Mouse (Mus musculus) urinary bladder, postnatal 10 days (tissue): ENCODE measurements around the gene Phf20.

Experiments used
- DNase-seq: peaks from one replicate; pipeline ENCODE4 v3.0.0; 2022; ENCODE audit warnings: low spot score

Gene Phf20

DNA sequence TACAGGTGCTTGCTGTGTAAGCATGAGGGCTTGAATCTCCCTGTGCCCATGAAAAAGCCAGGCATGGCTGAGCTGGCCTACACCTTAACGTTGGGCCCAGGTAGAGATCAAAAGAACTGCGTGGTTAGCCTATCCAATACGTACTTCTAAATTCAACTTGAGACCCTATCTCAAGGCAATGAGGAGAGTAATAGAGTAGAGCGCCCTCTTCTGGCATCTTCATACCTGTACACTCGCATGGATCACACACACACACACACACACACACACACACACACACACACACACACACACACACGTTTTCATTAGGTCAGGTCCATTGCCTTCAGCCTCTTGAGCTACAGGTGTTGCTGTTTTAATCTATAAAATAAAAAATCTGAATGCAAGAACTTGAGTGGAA, 118.5 kb downstream of the Phf20 start:
- no peak for DNase-seq

DNA sequence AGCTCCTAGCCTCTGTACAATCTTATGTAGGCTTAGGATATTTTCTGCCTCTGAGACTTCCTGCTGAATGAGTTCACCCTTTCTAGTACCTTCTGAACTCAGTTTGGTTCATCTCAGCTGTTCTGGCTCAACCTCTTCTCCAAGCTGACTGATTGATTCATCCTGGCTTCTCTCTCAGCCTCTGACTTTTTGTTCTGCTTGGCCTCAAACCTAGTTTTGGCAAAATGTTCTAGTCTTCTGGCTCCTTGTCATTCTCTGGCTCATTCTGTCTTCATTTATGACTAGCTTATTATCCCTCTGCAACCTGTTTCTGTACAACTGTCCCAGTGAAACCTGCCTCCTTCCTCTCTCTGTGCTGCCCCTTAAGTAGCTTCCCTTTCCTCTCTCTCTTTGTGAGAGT, 122.2 kb downstream of the Phf20 start:
- DNase-seq: no peak

DNA sequence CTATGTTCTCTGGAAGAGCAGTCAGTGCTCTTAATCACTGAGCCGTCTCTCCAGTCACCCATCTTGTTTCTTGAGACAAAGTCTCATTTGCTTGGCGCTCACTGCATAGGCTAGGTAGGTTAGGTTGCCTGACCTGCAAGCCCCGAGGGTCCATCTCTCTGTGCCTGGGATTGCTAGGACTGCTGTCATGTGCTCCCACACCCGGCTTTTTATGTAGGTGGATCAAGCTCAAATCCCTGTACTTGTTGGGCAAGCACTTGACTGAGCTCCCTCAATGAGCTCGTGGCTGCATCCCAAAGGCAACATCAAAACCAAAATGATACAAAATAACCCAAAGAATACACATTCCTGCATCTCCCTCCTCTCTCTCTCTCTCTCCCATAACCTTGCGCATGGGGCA, 125.3 kb downstream of the Phf20 start:
- DNase-seq: no peak

DNA sequence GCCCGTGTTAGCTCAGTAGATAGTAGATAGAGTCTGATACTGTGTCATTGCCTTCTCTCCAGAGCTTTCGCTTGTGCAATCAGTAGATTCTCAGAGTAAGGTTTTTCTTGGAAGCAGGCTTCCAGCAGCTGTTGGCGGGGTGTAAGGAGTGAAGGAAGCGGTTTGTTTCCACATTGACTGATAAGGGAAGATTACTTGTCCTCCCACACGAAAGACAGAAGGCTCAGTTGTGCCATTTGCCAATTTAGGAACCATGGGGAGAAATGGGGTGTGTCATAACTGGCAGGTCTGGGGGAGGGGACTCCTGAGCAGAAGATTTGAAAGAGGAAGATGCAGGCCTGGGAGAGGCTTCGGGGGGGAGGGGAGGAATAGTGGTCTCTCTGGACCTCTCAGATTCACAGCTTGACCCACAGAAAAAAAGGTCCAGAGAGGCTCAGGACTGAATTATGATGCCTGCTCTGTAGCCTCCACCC, 127.9 kb downstream of the Phf20 start:
- no peak for DNase-seq

DNA sequence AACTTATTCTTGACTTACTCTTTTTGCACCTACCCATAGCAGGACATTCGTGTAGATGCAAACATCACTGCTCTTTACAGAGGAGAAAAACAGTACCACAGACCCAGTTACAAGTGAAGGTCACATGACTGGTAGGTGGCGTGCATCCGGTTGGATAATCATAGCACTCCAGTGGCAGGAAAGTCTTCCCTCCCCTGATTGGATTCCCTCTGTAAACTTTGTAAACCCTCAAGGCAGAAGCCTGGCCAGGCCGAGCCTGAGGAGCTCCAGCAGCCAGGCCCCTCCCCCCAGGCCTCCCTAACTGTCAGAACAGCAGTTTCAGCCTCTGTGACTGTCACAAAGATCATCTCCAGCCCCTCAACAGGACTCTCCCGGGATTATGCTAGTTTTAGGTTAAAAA, 128.4 kb downstream of the Phf20 start:
- no peak for DNase-seq

DNA sequence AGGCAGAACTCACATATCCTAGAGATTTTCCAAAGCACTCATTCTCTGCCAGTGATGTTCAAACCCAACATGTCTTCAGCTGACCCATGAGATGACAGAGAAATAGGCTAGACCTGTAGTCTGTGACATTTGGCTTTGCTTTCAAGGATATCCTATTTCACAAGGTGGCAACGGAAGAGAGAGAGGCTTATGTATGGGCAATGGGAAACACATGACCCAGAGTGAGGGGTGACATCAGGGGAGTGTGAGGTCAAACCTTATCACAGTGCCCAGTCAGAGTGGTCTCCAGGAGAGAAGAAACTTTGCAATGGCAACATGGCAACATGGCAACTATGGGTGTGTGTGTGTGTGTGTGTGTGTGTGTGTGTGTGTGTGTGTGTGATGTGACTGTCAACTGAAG, 134.4 kb downstream of the Phf20 start:
- no peak for DNase-seq

DNA sequence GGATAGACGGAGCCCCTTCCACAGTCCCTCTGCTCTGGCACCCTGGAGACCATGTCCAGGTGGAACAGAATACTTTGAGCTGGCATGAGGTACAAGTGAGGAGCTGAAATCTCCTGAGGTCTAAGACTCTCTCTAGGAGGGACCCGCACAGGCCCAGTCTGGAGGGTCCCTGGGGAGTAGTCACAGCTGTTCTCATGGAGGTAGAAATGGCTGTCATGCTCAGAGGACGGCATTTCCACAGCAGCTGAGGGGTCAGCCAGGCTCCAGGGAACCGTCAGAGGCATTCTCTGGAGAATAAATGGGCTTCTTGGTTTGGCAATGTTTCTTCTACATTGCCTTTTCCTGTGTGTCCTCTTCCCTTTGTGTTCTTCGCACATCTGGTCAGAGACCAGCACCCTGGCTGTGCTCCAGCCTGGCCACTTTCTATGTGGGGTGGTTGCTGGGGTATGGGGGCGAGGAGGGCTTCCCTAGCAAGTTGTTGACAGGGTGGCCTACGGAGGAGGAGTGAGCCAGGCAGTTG, 135.2 kb downstream of the Phf20 start:
- no peak for DNase-seq

DNA sequence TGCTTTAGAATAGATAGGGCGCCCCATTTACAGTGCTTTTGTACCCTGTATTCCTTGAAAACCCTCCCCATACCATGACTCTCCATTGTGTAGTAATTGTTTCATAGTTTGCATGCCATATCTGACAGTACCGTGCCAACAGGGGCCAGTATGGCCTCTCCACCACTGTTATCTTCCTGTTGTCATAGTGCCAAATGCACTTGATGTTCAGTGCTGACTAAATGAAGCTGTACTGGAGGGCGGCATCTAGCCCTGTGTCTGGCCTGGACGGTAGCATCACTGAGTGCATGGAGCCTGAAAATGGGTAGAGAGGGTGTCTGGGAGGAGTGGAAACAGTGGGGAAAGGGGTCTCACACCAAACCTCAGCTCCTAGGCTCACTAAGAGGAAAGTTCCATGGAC, 143.8 kb downstream of the Phf20 start:
- no peak for DNase-seq

DNA sequence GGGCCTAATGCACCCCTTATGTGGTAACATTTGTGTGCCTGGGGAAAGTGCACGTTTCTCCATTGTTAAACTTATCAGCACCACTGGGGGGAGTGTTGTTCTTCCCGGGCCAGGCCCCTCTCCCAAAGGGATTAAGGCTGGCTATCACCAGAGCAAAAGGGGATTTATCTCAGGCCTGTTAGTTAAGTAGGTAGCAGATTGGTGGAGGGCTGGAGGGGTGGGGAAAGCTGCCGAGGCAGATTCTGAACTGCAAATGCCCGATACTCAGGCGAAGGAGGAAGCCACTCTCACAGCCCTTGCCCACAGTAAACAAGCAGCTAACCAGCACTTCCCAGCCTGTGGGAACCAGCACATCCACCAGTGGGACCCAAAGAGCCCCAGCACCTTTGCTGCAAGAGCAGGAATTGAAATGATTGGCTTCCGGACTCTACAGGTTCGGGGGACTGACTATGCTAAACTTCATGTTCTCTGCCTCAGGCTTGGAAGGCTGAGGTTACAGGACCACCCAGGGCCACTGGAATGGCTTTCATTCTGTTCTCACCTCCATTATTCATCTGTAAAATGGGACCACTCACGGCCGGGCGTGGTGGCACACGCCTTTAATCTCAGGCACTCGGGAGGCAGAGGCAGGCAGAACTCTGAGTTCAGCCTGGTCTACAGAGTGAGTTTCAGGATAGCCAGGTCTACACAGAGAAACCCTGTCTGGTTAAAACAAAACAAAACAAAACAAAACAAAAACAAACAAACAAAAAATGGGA, 148.7 kb downstream of the Phf20 start:
- DNase-seq: no peak

DNA sequence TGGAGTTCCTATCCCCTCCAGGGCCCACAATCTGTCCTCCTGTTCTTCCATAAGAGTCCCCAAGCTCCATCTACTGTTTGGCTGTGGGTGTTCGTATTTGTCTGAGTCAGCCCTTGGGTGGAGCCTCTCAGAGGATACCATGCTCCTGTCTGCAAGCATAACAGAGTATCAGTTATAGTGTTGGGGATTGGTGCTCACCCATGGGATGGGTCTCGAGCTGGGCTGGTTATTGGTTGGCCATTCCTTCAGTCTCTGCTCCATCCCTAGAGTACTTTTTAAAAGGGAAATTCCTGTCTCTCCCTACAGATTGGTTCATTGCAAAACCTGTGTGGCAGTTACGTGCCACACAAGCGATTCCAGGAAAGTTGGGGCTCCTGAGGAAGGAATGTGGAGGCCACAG, 152.5 kb downstream of the Phf20 start:
- no peak for DNase-seq

DNA sequence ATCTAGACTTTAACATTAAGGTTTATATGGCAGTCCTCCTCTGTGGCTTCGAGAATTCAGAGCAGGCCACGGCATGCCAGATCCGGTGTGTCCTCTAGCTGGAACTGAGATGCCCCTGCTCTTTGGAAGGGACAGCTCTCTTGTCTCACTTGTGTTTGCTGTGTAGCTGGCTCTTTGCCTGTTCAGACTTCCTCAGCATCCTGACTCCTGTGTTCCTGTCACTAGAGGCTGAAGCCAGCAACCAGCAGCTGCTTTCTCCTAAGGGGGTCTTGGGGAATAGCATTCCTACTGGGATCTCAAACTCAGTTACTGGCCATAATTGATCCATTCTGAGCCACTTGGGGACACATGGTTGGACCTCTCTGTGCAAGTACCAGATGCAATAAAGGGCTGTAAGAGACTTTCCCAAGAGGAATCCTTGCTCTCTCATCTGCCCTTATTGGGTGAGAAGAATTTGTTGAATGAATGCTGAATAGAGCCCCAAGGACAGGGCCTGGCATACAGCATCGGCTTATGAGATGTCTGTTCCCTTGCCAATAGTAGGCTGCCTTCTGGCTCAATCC, 153.1 kb downstream of the Phf20 start:
- no peak for DNase-seq

DNA sequence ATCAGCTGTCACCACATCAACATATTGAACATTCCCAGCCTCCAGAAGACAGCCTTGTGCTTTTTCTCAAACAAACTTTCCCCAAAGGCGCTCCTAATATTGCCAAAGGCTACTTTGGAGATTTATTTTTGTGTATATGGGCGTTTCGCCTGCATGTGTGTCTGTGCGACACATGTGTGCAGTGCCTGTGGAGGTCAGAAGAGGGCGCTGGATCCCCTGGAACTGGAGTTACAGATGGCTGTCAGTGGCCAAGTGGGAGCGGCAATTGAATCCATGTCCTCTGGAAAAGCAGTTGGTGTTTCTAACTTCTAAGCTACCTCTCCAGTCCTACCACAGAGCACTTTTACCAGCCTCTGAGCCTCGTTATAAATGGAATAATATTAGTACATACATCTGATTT, 155.0 kb downstream of the Phf20 start:
- no peak for DNase-seq

DNA sequence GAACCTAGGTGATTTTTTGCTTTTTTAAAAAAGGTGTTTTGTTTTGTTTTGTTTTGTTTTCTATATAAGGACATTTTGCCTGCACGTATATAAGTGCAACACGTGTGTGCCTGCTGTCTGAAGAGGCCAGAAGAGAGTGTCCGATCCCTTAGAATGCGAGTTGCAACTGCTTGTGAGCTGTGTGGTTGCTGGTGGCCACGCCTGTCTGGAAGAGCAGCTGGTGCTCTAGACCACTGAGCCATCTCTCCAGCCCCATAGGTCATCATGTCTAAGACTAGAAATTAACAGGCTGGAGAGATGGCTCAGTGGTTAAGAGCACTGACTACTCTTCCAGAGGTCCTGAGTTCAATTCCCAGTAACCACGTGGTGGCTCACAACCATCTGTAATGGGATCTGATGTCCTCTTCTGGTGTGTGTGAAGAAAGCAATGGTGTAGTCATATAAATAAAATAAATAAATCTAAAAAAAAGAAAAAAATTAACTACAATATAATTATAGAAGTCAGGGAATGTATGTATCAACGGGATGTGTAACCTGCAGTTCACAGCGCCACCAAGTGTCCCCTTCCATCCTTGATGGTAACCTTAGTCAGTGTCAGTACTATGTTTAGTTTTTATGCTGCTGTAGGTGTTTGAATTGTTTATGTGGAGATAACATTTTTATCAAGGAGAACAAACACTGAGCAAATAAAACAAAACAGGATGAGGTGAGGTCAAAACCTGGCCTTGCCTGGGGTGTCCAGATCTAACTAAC, 156.3 kb downstream of the Phf20 start:
- no peak for DNase-seq

DNA sequence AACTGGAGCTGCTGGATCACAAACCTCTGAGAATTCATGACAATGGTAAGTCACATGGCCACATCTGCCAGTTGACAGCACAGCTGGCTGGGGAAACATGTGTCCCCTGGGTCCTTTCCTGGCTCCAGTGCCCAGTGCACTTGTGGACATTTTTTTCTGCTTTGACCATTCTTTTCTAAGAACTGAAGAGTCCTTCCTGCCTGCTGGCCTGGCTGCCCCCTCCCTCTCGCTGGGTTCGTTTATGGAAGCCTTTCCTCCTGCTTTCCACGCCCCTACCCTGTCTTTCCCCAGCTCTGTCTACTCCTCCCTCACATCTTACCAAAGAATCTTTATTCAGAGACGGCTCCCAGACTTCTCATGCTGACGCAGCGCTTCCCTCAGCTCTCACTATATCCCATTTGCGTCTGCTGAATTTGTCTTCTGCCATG, 157.0 kb downstream of the Phf20 start:
- DNase-seq: no peak

DNA sequence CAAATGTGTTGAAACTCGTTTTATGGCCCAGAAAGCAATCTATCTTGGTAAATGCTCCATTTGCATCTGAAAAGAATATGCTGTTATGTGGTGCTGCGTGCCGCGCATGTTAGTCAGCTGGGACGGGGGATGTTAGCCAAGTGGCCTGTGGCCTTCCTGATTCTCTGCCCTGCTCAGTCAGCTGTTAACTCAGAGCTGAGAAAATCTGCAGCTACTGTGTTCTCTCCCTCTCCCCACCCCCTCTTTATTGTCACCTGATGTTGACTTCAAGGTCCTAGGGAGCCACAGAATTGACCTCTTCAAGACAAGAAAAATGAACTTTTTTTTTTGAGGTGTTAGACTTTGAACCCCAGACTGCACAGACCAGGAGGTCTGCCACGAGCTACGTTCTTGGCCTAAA, 159.8 kb downstream of the Phf20 start:
- DNase-seq: no peak
